Mouse (Mus musculus): ENCODE measurements around the gene Txnrd2. TPM values are rescaled to one million over a fixed set of nuclear protein-coding genes. Genes with fewer than 3 reads are reported as not detected.

Txnrd2 gene
- polyA plus RNA-seq, 1 experiment from 2014 or later: 15.7 TPM

GRCm38 (mm10) chr16:18386451-18386850 is 39.7 kb upstream of the Txnrd2 start:
- WGBS: 82% methylated on average over 7 of the region's 7 CpGs
- Histone ChIP-seq H3K9ac (no peak overlapping the region), H3K9me3 (no peaks in the 10 kb centered on the region), H3K4me1 (peaks cover 37% of the 10 kb centered on the region), H3K4me3 (no peak overlapping the region), H3K27me3 (no peaks in the 10 kb centered on the region), H3K4me2 (replicated peaks) (no peak overlapping the region), H3K27ac (no peak overlapping the region), H3K36me3 (no peaks in the 10 kb centered on the region)
- ATAC-seq (ENCODE audit: insufficient number of reproducible peaks, insufficient read depth, low FRiP score, low TSS enrichment): no peak

- H3K36me3 ChIP-seq: no peaks in the 10 kb centered on the region
- no peak overlapping the region for H3K4me3 ChIP-seq
- no peaks in the 10 kb centered on the region for H3K27me3 ChIP-seq
- no peak overlapping the region for H3K27ac ChIP-seq
- H3K9ac ChIP-seq: no peak overlapping the region
- 63% methylated on average over 3 of the region's 3 CpGs for WGBS
- ATAC-seq (ENCODE audit: insufficient number of reproducible peaks, insufficient read depth, low FRiP score, low TSS enrichment): no peak
- peaks cover 32% of the 10 kb centered on the region for H3K4me1 ChIP-seq
- H3K9me3 ChIP-seq: no peaks in the 10 kb centered on the region
- H3K4me2 ChIP-seq (replicated peaks): no peak overlapping the region
Observed at GRCm38 (mm10) chr16:18386972-18387371, 39.2 kb upstream of the Txnrd2 start.

- 44% methylated on average over 7 of the region's 7 CpGs for WGBS
- H3K27me3 ChIP-seq: no peaks in the 10 kb centered on the region
- no peak overlapping the region for H3K27ac ChIP-seq
- no peak for ATAC-seq (ENCODE audit: insufficient number of reproducible peaks, insufficient read depth, low FRiP score, low TSS enrichment)
- peaks cover 24% of the 10 kb centered on the region for H3K4me1 ChIP-seq
- no peaks in the 10 kb centered on the region for H3K9me3 ChIP-seq
- H3K9ac ChIP-seq: no peak overlapping the region
- H3K4me3 ChIP-seq: no peak overlapping the region
- no peak overlapping the region for H3K4me2 ChIP-seq (replicated peaks)
- H3K36me3 ChIP-seq: no peaks in the 10 kb centered on the region
Observed at GRCm38 (mm10) chr16:18387704-18388582, 38.2 kb upstream of the Txnrd2 start.

GRCm38 (mm10) chr16:18388583-18389435 is 37.4 kb upstream of the Txnrd2 start:
- no peak for ATAC-seq (ENCODE audit: insufficient number of reproducible peaks, insufficient read depth, low FRiP score, low TSS enrichment)
- 85% methylated on average over 14 of the region's 14 CpGs for WGBS
- H3K9ac ChIP-seq: no peak overlapping the region

GRCm38 (mm10) chr16:18390399-18390798 is 35.8 kb upstream of the Txnrd2 start:
- ATAC-seq (ENCODE audit: insufficient number of reproducible peaks, insufficient read depth, low FRiP score, low TSS enrichment): no peak
- no peak overlapping the region for H3K9ac ChIP-seq
- 50% methylated on average over 6 of the region's 6 CpGs for WGBS
- H3K4me2 ChIP-seq (replicated peaks): no peak overlapping the region
- H3K36me3 ChIP-seq: no peaks in the 10 kb centered on the region
- peaks cover 46% of the 10 kb centered on the region for H3K4me1 ChIP-seq
- H3K27ac ChIP-seq: no peak overlapping the region
- H3K9me3 ChIP-seq: no peaks in the 10 kb centered on the region
- no peak overlapping the region for H3K4me3 ChIP-seq
- no peaks in the 10 kb centered on the region for H3K27me3 ChIP-seq

More at GRCm38 (mm10) chr16:18388583-18389435, 37.4 kb upstream of the Txnrd2 start:
- Histone ChIP-seq H3K36me3 (no peaks in the 10 kb centered on the region), H3K9me3 (no peaks in the 10 kb centered on the region), H3K4me3 (no peak overlapping the region), H3K27me3 (no peaks in the 10 kb centered on the region), H3K4me1 (peaks cover 31% of the 10 kb centered on the region), H3K4me2 (replicated peaks) (no peak overlapping the region), H3K27ac (no peak overlapping the region)

- Histone ChIP-seq H3K9ac (no peak overlapping the region), H3K27ac (no peak overlapping the region), H3K4me2 (replicated peaks) (no peak overlapping the region), H3K4me3 (no peak overlapping the region), H3K27me3 (no peaks in the 10 kb centered on the region), H3K9me3 (no peaks in the 10 kb centered on the region), H3K4me1 (peaks cover 50% of the 10 kb centered on the region), H3K36me3 (no peaks in the 10 kb centered on the region)
- WGBS: 95% methylated on average over 3 of the region's 3 CpGs
- no peak for ATAC-seq (ENCODE audit: insufficient number of reproducible peaks, insufficient read depth, low FRiP score, low TSS enrichment)
Observed at GRCm38 (mm10) chr16:18391127-18391526, 35.1 kb upstream of the Txnrd2 start.

- 96% methylated on average over 3 of the region's 3 CpGs for WGBS
- no peak overlapping the region for H3K4me3 ChIP-seq
- no peak for ATAC-seq (ENCODE audit: insufficient number of reproducible peaks, insufficient read depth, low FRiP score, low TSS enrichment)
- H3K36me3 ChIP-seq: peaks cover 2% of the 10 kb centered on the region; the same call in 1 of the 2 replicates
- H3K4me1 ChIP-seq: peaks cover 54% of the 10 kb centered on the region
- no peaks in the 10 kb centered on the region for H3K9me3 ChIP-seq
- no peak overlapping the region for H3K27ac ChIP-seq
- no peak overlapping the region for H3K9ac ChIP-seq
- H3K4me2 ChIP-seq (replicated peaks): no peak overlapping the region
- no peaks in the 10 kb centered on the region for H3K27me3 ChIP-seq
Observed at GRCm38 (mm10) chr16:18391728-18392127, 34.5 kb upstream of the Txnrd2 start.

- Histone ChIP-seq H3K27me3 (no peaks in the 10 kb centered on the region), H3K4me2 (replicated peaks) (peak overlapping the region; percentile 90), H3K4me3 (peak overlapping the region; percentile 71), H3K9me3 (no peaks in the 10 kb centered on the region), H3K27ac (peak overlapping the region; percentile 74), H3K36me3 (peaks cover 12% of the 10 kb centered on the region), H3K4me1 (peaks cover 45% of the 10 kb centered on the region), H3K9ac (peak overlapping the region; percentile 71)
- peak; percentile 74 for ATAC-seq (ENCODE audit: insufficient number of reproducible peaks, insufficient read depth, low FRiP score, low TSS enrichment)
- under 1% methylated on average over 61 of the region's 63 CpGs for WGBS
Observed at GRCm38 (mm10) chr16:18392469-18393426, 33.4 kb upstream of the Txnrd2 start.

GRCm38 (mm10) chr16:18393595-18393994 is 32.6 kb upstream of the Txnrd2 start:
- peaks cover 36% of the 10 kb centered on the region for H3K4me1 ChIP-seq
- no peak overlapping the region for H3K27ac ChIP-seq
- ATAC-seq (ENCODE audit: insufficient number of reproducible peaks, insufficient read depth, low FRiP score, low TSS enrichment): no peak
- no peaks in the 10 kb centered on the region for H3K27me3 ChIP-seq
- H3K9me3 ChIP-seq: no peaks in the 10 kb centered on the region
- H3K4me2 ChIP-seq (replicated peaks): peak overlapping the region; percentile 90
- H3K9ac ChIP-seq: peak overlapping the region; percentile 71; the same call in 1 of the 2 replicates
- 50% methylated on average over 5 of the region's 5 CpGs for WGBS
- H3K36me3 ChIP-seq: peaks cover 20% of the 10 kb centered on the region
- peak overlapping the region; percentile 71 for H3K4me3 ChIP-seq

GRCm38 (mm10) chr16:18394056-18394455 is 32.1 kb upstream of the Txnrd2 start:
- H3K4me3 ChIP-seq: no peak overlapping the region
- peaks cover 32% of the 10 kb centered on the region for H3K4me1 ChIP-seq
- no peak for ATAC-seq (ENCODE audit: insufficient number of reproducible peaks, insufficient read depth, low FRiP score, low TSS enrichment)
- no peak overlapping the region for H3K27ac ChIP-seq
- no peak overlapping the region for H3K9ac ChIP-seq
- no peaks in the 10 kb centered on the region for H3K9me3 ChIP-seq
- peak overlapping the region; percentile 90 for H3K4me2 ChIP-seq (replicated peaks)
- peaks cover 25% of the 10 kb centered on the region for H3K36me3 ChIP-seq
- 80% methylated on average over 3 of the region's 3 CpGs for WGBS
- H3K27me3 ChIP-seq: no peaks in the 10 kb centered on the region

Data from embryonic facial prominence, embryonic 12.5 days (tissue).